Mouse (Mus musculus): ENCODE results near the gene Milr1.

DNA sequence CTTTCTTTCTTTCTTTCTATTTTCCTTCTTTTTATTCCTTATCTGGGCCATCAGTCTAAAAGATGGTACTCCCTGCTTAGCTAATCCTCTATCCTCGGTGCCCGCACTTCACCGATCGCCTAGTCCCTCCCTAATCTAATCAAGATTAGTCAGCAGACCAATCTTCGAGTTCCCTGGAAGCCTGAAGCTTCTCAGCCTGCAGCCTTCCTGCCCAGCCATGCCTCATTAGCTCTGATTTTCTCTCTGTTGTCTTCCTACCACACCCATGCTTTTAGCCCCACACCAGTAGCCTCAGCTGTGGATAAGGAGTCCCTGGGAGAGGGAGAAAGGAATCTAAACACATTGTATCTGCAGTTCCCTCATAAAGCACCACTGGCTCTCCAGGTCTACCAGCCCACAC is 4.6 kb downstream of the Milr1 start:
- TF ChIP-seq CTCF (IDR thresholded peaks at IDR 0.05; ENCODE audit: low read depth, low read length), result no peak
- no peak for TF ChIP-seq EP300 (IDR thresholded peaks at IDR 0.05; ENCODE audit: insufficient read depth, low read depth, low read length)
- no peak for TF ChIP-seq POLR2A (IDR thresholded peaks at IDR 0.05; ENCODE audit: insufficient read depth, low read length)
